Mouse (Mus musculus) embryonic facial prominence, embryonic 11.5 days (tissue): ENCODE data around the gene Car11. TPM values are rescaled to one million over a fixed set of nuclear protein-coding genes. Genes with fewer than 3 reads are reported as not detected.

Experiments
- ATAC-seq: fragments of 200-750 bp; cut with Nextera tagmentation; replicated peaks from 2 replicates; pipeline ENCODE4 v1.8.0; 2017; ENCODE audit warnings: low read depth; ENCODE audit not compliant: insufficient number of reproducible peaks, low FRiP score, low TSS enrichment
- DNase-seq: peaks from one replicate; pipeline ENCODE4 v3.0.0-alpha.2; 2015; ENCODE audit warnings: low spot score
- H3K27ac ChIP-seq: fragments of 300-500 bp; sonication (generic); replicated peaks from 2 replicates; pipeline ENCODE4 v1.5.1; 2014; ENCODE audit warnings: mild to moderate bottlenecking, low read depth, low read length, control low read depth
- H3K27me3 ChIP-seq: fragments of 300-500 bp; sonication (generic); 2 replicates; pipeline ENCODE4 v1.6.1; 2014; ENCODE audit warnings: mild to moderate bottlenecking, low read length, moderate library complexity, mixed read lengths; ENCODE audit not compliant: control insufficient read depth, insufficient read depth
- H3K36me3 ChIP-seq: fragments of 300-500 bp; sonication (generic); replicated peaks from 2 replicates; pipeline ENCODE4 v1.6.1; 2014; ENCODE audit warnings: low read depth, mild to moderate bottlenecking, low read length, moderate library complexity, mixed read lengths; ENCODE audit not compliant: control insufficient read depth, insufficient read depth
- H3K4me1 ChIP-seq: fragments of 300-500 bp; sonication (generic); 2 replicates; pipeline ENCODE4 v1.6.1; 2014; ENCODE audit warnings: low read length, mixed read lengths; ENCODE audit not compliant: control insufficient read depth, insufficient read depth
- H3K4me2 ChIP-seq: fragments of 300-500 bp; sonication (generic); 2 replicates; pipeline ENCODE4 v1.6.1; 2014; ENCODE audit warnings: low read depth, mild to moderate bottlenecking, control low read depth, low read length, moderate library complexity
- H3K4me3 ChIP-seq: fragments of 300-500 bp; sonication (generic); 2 replicates; pipeline ENCODE4 v1.5.1; 2014; ENCODE audit warnings: low read depth, low read length, control low read depth
- H3K9ac ChIP-seq: fragments of 300-500 bp; sonication (generic); replicated peaks from 2 replicates; pipeline ENCODE4 v1.6.1; 2014; ENCODE audit warnings: mild to moderate bottlenecking, control low read depth, low read length
- H3K9me3 ChIP-seq: fragments of 300-500 bp; sonication (generic); replicated peaks from 2 replicates; pipeline ENCODE4 v1.6.1; 2016; ENCODE audit warnings: mild to moderate bottlenecking, low read length, inconsistent platforms, mixed read lengths; ENCODE audit not compliant: control insufficient read depth
- WGBS: fragments of 180-500 bp; shearing (Covaris S2); extraction: QIAGEN DNeasy Blood & Tissue Kit; methylation state at CpG from one replicate; pipeline ENCODE4 v1.1.7; 2014; 5-methylcytosine and 5-hydroxymethylcytosine counted together
- polyA plus RNA-seq: library from polyadenylated mRNA; unstranded; fragments of >200 nt; fragmentation: Nextera tagmentation; extraction: Ambion mirVana; gene quantifications from 2 replicates; pipeline ENCODE4 v1.2.1, GENCODE M21; 2014

Car11 gene
- polyA plus RNA-seq, 1 experiment from 2014 or later, result 8.7 TPM

DNA sequence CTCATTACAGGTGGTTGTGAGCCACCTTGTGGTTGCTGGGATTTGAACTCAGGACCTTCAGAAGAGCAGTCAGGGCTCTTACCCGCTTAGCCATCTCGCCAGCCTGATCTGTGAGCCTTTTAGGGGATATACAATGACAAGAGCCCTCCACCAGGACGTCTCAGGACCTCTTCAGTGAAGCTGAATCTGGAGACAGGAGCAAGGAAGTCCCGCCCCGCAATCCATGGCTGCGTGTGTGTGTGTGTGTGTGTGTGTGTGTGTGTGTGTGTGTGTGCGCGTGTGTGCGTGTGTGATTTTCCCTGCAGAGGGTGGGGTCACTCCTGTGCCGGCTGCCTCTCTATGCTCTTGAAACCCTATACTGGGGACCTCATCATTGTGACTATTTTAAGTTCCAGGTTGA is 40.2 kb downstream of the Car11 start:
- no peaks in the 10 kb centered on the region; the same call in 1 of the 2 replicates for H3K4me1 ChIP-seq
- H3K9me3 ChIP-seq, result no peaks in the 10 kb centered on the region
- no peak overlapping the region for H3K4me3 ChIP-seq
- DNase-seq (no peak), ATAC-seq (no peak)
- no peak overlapping the region for H3K27ac ChIP-seq
- H3K36me3 ChIP-seq, result no peaks in the 10 kb centered on the region
- H3K4me2 ChIP-seq, result no peak overlapping the region
- H3K27me3 ChIP-seq, result no peaks in the 10 kb centered on the region
- H3K9ac ChIP-seq, result no peak overlapping the region
- WGBS, result 69% methylated on average over 9 of the region's 10 CpGs

DNA sequence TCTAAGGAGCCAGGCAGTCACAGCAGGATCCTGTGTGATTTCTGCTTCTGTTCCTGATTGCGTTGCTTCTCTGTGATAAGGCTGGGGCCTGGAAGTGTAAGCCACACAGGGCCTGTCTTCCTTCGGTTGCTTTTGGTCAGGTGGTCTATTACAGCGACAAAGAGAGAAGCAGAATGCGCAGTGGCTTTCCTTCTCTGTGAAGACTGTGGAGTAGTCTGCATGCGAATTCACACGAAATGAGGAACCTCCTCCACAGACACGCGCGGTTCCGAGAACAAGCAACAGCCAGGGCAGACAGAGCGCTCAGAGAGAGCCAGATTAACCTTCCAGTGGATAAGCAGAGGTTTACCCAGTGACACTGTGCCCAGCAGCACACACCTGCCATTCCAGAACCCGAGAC is 41.7 kb downstream of the Car11 start:
- Histone ChIP-seq H3K4me1 (no peaks in the 10 kb centered on the region; the same call in 1 of the 2 replicates), H3K27ac (no peak overlapping the region), H3K4me3 (no peak overlapping the region), H3K9ac (no peak overlapping the region), H3K9me3 (no peaks in the 10 kb centered on the region), H3K27me3 (no peaks in the 10 kb centered on the region), H3K36me3 (no peaks in the 10 kb centered on the region), H3K4me2 (no peak overlapping the region)
- ATAC-seq (no peak), DNase-seq (no peak)
- WGBS, result 81% methylated on average over 12 of the region's 12 CpGs

DNA sequence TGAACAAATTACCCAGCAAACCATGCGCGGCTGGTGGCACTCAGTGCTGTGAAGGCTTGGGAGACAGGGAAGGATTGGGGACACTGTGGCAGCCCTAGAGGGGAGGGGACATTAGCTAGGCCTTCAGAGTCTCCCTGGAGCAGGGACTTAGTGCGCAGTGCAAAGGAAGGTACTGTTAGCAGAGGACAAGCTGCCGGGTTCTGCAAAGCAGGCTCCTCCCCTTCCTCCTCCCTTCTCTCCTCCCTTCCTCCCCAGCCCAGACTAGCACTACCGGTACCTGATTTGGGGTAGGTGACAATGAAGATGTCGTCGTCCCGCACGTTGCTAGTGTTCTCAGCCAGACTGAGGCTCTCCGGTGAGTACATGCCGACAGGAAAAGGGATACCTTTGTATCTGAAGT is 42.1 kb downstream of the Car11 start:
- 35% methylated on average over 11 of the region's 11 CpGs for WGBS
- Histone ChIP-seq H3K9me3 (no peaks in the 10 kb centered on the region), H3K4me3 (peak overlapping the region; percentile 14; the same call in 1 of the 2 replicates), H3K27ac (no peak overlapping the region), H3K27me3 (no peaks in the 10 kb centered on the region), H3K4me1 (no peaks in the 10 kb centered on the region; the same call in 1 of the 2 replicates), H3K4me2 (peak overlapping the region; percentile 33; the same call in 1 of the 2 replicates), H3K36me3 (no peaks in the 10 kb centered on the region), H3K9ac (peak overlapping the region; percentile 5; the same call in 1 of the 2 replicates)
- ATAC-seq (no peak), DNase-seq (no peak)

DNA sequence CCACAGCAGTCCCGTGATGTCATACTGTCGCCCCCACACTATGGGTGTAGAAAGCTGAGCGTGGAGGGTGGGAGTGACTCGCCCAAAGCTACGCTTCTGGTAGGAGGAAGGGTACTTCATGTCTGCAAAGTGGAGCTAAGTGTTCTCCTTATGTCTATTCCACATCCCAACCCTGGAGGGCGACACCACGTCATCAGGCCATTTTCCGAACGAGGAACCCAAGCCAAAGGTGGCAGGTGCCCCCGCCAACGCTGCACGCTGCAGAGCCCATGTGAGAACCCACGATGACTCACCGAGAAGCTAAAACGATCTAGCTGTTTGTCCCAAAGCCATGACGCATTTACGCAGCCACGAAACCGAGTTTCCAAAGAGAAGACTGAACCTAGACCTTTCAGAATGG is 42.7 kb downstream of the Car11 start:
- ATAC-seq (no peak), DNase-seq (no peak)
- Histone ChIP-seq H3K4me3 (peak overlapping the region; percentile 14; the same call in 1 of the 2 replicates), H3K36me3 (no peaks in the 10 kb centered on the region), H3K9ac (peak overlapping the region; percentile 5; the same call in 1 of the 2 replicates), H3K4me1 (no peaks in the 10 kb centered on the region; the same call in 1 of the 2 replicates), H3K9me3 (no peaks in the 10 kb centered on the region), H3K4me2 (peak overlapping the region; percentile 33; the same call in 1 of the 2 replicates), H3K27ac (no peak overlapping the region), H3K27me3 (no peaks in the 10 kb centered on the region)
- 37% methylated on average over 19 of the region's 19 CpGs for WGBS

DNA sequence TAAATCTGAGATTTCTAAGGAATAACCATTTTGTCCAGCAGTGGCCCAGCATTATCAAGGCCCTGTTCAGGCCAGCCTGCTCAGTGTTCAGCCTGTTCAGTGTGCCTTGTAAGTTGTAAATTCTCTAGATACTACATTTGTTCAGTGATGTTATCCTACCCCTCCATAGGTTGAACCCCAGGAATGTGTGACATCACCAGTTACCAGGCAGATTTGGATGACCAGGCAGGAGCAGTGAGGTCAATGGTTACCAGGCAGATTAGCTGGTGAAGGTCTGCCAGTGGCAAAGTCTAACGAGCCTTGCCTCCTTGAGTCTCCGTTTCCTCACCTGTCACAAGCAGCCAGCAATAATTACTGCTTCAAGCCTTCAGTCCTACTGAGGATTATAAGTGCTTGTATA is 44.7 kb downstream of the Car11 start:
- peak; percentile 75 for DNase-seq

DNA sequence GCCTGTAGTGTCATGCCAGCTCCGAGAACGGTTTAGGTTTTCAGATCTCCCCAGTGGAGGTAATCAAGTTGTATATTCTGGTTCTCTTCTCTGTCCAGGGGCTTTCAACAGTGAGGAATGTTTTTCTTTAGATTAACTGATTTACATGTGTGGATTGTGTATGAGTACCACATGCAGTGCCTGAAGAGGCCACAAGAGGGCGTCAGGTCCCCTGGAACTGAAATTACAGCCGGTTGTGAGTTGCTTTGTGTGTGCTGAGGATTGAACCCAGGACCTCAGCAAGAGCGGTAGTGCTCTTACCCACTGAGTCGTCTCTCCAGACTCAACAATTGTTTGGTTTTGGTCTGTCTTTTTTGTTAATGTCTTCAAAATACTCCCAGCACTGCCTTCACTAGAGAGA is 46.9 kb downstream of the Car11 start:
- no peaks in the 10 kb centered on the region for H3K27me3 ChIP-seq
- no peaks in the 10 kb centered on the region; the same call in 1 of the 2 replicates for H3K4me1 ChIP-seq
- H3K4me3 ChIP-seq, result no peak overlapping the region
- ATAC-seq (no peak), DNase-seq (no peak)
- H3K9ac ChIP-seq, result no peak overlapping the region
- no peaks in the 10 kb centered on the region for H3K9me3 ChIP-seq
- no peaks in the 10 kb centered on the region for H3K36me3 ChIP-seq
- no peak overlapping the region for H3K4me2 ChIP-seq
- WGBS, result 67% methylated on average over 6 of the region's 6 CpGs
- H3K27ac ChIP-seq, result no peak overlapping the region

More for the DNA sequence above, 44.7 kb downstream of the Car11 start:
- H3K4me2 ChIP-seq, result no peak overlapping the region
- H3K27ac ChIP-seq, result no peak overlapping the region
- H3K4me3 ChIP-seq, result no peak overlapping the region
- H3K27me3 ChIP-seq, result no peaks in the 10 kb centered on the region
- no peaks in the 10 kb centered on the region; the same call in 1 of the 2 replicates for H3K4me1 ChIP-seq
- ATAC-seq, result no peak
- no peak overlapping the region for H3K9ac ChIP-seq
- 39% methylated on average over 2 of the region's 2 CpGs for WGBS
- H3K36me3 ChIP-seq, result no peaks in the 10 kb centered on the region
- no peaks in the 10 kb centered on the region for H3K9me3 ChIP-seq

DNA sequence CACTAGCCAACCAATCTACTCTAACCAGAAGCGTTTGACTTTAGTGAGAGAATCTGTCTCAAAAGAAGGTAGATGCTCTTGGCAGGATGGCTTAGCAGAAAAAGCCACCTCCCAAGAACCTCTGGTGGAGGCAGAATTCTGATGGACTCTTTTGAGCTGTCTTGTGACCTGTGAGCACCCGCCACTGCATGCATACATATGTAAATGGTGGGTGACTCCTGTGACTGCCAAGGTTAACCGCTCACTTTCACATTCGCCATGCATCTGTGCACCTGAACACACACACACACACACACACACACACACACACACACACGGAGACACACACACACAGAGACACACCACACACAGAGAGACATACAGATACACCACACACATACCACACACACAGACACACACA is 47.8 kb downstream of the Car11 start:
- ATAC-seq, result no peak
- H3K27ac ChIP-seq, result no peak overlapping the region
- 86% methylated on average over 5 of the region's 5 CpGs for WGBS

DNA sequence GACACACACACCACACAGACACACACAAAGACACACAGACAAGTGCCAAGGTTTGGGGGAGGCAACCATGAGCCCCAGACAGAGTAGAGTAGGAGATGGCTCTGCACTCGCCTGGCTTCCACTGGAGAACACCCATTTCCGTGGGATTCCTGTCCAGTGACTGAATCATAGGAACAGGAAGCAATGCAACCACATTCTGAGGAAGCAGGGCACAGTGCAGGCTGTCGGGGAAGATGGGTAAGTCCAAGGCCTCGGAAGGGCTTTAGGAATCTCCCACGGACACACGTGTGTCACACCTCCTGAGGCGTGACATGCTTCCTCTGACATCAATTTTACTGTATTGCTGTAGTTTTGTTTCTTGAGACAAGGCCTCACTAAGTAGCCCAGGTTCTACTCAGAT is 48.5 kb downstream of the Car11 start:
- Histone ChIP-seq H3K27me3 (no peaks in the 10 kb centered on the region), H3K36me3 (no peaks in the 10 kb centered on the region), H3K9me3 (no peaks in the 10 kb centered on the region), H3K27ac (no peak overlapping the region), H3K4me2 (no peak overlapping the region), H3K4me1 (no peaks in the 10 kb centered on the region), H3K4me3 (no peak overlapping the region), H3K9ac (no peak overlapping the region)
- 83% methylated on average over 7 of the region's 7 CpGs for WGBS
- ATAC-seq (no peak), DNase-seq (no peak)

More for the DNA sequence above, 47.8 kb downstream of the Car11 start:
- H3K4me3 ChIP-seq, result no peak overlapping the region
- no peaks in the 10 kb centered on the region for H3K4me1 ChIP-seq
- no peaks in the 10 kb centered on the region for H3K9me3 ChIP-seq
- H3K27me3 ChIP-seq, result no peaks in the 10 kb centered on the region
- H3K36me3 ChIP-seq, result no peaks in the 10 kb centered on the region
- H3K4me2 ChIP-seq, result no peak overlapping the region
- DNase-seq, result no peak
- no peak overlapping the region for H3K9ac ChIP-seq
